Mouse (Mus musculus) hindbrain, embryonic 13.5 days (tissue): ENCODE measurements at regions not wholly inside any gene's neighbourhood (a gene's known extent, or its start where the extent isn't known, plus 50 kb on each side); places are given as distances from the start of the nearest gene placed in this dataset.

ENCODE experiments used
- ATAC-seq: fragments of 200-750 bp; cut with Nextera tagmentation; 2 replicates; pipeline ENCODE4 v1.8.0; 2017; ENCODE audit warnings: moderate TSS enrichment; ENCODE audit not compliant: low FRiP score
- H3K27ac ChIP-seq: fragments of 300-500 bp; sonication (generic); 2 replicates; pipeline ENCODE4 v1.5.1; 2015; ENCODE audit warnings: inconsistent platforms, mild to moderate bottlenecking, moderate library complexity
- H3K27me3 ChIP-seq: fragments of 300-500 bp; sonication (generic); 2 replicates; pipeline ENCODE4 v1.6.1; 2015; ENCODE audit warnings: mild to moderate bottlenecking, inconsistent platforms
- H3K36me3 ChIP-seq: fragments of 300-500 bp; sonication (generic); 2 replicates; pipeline ENCODE4 v1.6.1; 2015; ENCODE audit warnings: mild to moderate bottlenecking, inconsistent platforms
- H3K4me1 ChIP-seq: fragments of 300-500 bp; sonication (generic); replicated peaks from 2 replicates; pipeline ENCODE4 v1.6.1; 2015; ENCODE audit warnings: inconsistent platforms
- H3K4me2 ChIP-seq: fragments of 300-500 bp; sonication (generic); 2 replicates; pipeline ENCODE4 v1.6.1; 2015; ENCODE audit warnings: inconsistent platforms, mild to moderate bottlenecking, moderate library complexity
- H3K4me3 ChIP-seq: fragments of 300-500 bp; sonication (generic); 2 replicates; pipeline ENCODE4 v1.5.1; 2015; ENCODE audit warnings: mild to moderate bottlenecking, inconsistent platforms
- H3K9ac ChIP-seq: fragments of 300-500 bp; sonication (generic); 2 replicates; pipeline ENCODE4 v1.6.1; 2015; ENCODE audit warnings: mild to moderate bottlenecking, inconsistent platforms
- H3K9me3 ChIP-seq: fragments of 300-500 bp; sonication (generic); 2 replicates; pipeline ENCODE4 v1.6.1; 2016; ENCODE audit warnings: inconsistent platforms
- WGBS: fragments of 180-500 bp; shearing (Covaris S2); methylation state at CpG from one replicate; pipeline ENCODE4 v1.1.7; 2015; 5-methylcytosine and 5-hydroxymethylcytosine counted together

GRCm38 (mm10) chr8:102387591-102387990 is 397.9 kb downstream of the Cdh11 start:
- H3K27ac ChIP-seq = no peak overlapping the region
- WGBS = 93% methylated on average over 4 of the region's 4 CpGs

GRCm38 (mm10) chr8:102345392-102345791 is 440.1 kb downstream of the Cdh11 start:
- 91% methylated on average over 1 of the region's 1 CpGs for WGBS

More at GRCm38 (mm10) chr8:102387591-102387990, 397.9 kb downstream of the Cdh11 start:
- no peaks in the 10 kb centered on the region for H3K27me3 ChIP-seq
- H3K4me3 ChIP-seq = no peak overlapping the region
- no peaks in the 10 kb centered on the region for H3K9me3 ChIP-seq
- no peak overlapping the region for H3K9ac ChIP-seq
- ATAC-seq = no peak
- H3K4me2 ChIP-seq = no peak overlapping the region
- H3K4me1 ChIP-seq = no peaks in the 10 kb centered on the region
- no peaks in the 10 kb centered on the region for H3K36me3 ChIP-seq

GRCm38 (mm10) chr8:102332511-102332910 is 452.9 kb downstream of the Cdh11 start:
- H3K36me3 ChIP-seq = no peaks in the 10 kb centered on the region
- H3K9ac ChIP-seq = no peak overlapping the region
- H3K4me2 ChIP-seq = no peak overlapping the region
- no peaks in the 10 kb centered on the region for H3K4me1 ChIP-seq
- 48% methylated on average over 5 of the region's 5 CpGs for WGBS
- no peaks in the 10 kb centered on the region for H3K9me3 ChIP-seq
- no peaks in the 10 kb centered on the region for H3K27me3 ChIP-seq
- no peak overlapping the region for H3K4me3 ChIP-seq
- no peak overlapping the region for H3K27ac ChIP-seq
- no peak for ATAC-seq

More at GRCm38 (mm10) chr8:102345392-102345791, 440.1 kb downstream of the Cdh11 start:
- Histone ChIP-seq H3K27me3 (no peaks in the 10 kb centered on the region), H3K9me3 (no peaks in the 10 kb centered on the region), H3K27ac (no peak overlapping the region), H3K9ac (no peak overlapping the region), H3K4me3 (no peak overlapping the region), H3K4me2 (no peak overlapping the region), H3K36me3 (no peaks in the 10 kb centered on the region), H3K4me1 (no peaks in the 10 kb centered on the region)
- ATAC-seq = no peak

- Histone ChIP-seq H3K9me3 (no peaks in the 10 kb centered on the region), H3K27ac (no peak overlapping the region), H3K4me1 (no peaks in the 10 kb centered on the region), H3K4me3 (no peak overlapping the region), H3K9ac (no peak overlapping the region), H3K36me3 (no peaks in the 10 kb centered on the region), H3K27me3 (no peaks in the 10 kb centered on the region), H3K4me2 (no peak overlapping the region)
- 55% methylated on average over 4 of the region's 4 CpGs for WGBS
- no peak for ATAC-seq
Measured at GRCm38 (mm10) chr8:102331151-102331550, 454.3 kb downstream of the Cdh11 start.

GRCm38 (mm10) chr8:102329955-102330354 is 455.5 kb downstream of the Cdh11 start:
- Histone ChIP-seq H3K4me2 (no peak overlapping the region), H3K9ac (no peak overlapping the region), H3K27me3 (no peaks in the 10 kb centered on the region), H3K4me3 (no peak overlapping the region), H3K9me3 (no peaks in the 10 kb centered on the region), H3K27ac (no peak overlapping the region), H3K36me3 (no peaks in the 10 kb centered on the region), H3K4me1 (no peaks in the 10 kb centered on the region)
- WGBS = 41% methylated on average over 1 of the region's 1 CpGs
- no peak for ATAC-seq
